Mouse (Mus musculus) liver, adult 2 months (tissue): ENCODE measurements at regions not wholly inside any gene's neighbourhood (a gene's known extent, or its start where the extent isn't known, plus 50 kb on each side); places are given as distances from the start of the nearest gene placed in this dataset.

Experiments
- DNase-seq: peaks from one replicate; pipeline ENCODE4 v3.0.0-alpha.2; 2011; ENCODE audit warnings: low read depth, low spot score; ENCODE audit errors: extremely low read depth
- H3K27ac ChIP-seq: fragments of 200-500 bp; replicated peaks from 2 replicates; pipeline ENCODE4 v1.5.1; 2012; ENCODE audit warnings: low read depth, mild to moderate bottlenecking, control low read depth, inconsistent platforms, low read length; ENCODE audit not compliant: insufficient read depth
- H3K27me3 ChIP-seq: fragments of 200-500 bp; 2 replicates; pipeline ENCODE4 v1.6.1; 2012; ENCODE audit warnings: mild to moderate bottlenecking, moderate library complexity, low read length, inconsistent platforms; ENCODE audit not compliant: control insufficient read depth, insufficient read depth
- H3K36me3 ChIP-seq: fragments of 200-500 bp; 2 replicates; pipeline ENCODE4 v1.6.1; 2012; ENCODE audit warnings: low read length, inconsistent platforms; ENCODE audit not compliant: control insufficient read depth, insufficient read depth
- H3K4me1 ChIP-seq: fragments of 200-500 bp; 2 replicates; pipeline ENCODE4 v1.6.1; 2011; ENCODE audit warnings: low read length; ENCODE audit not compliant: control insufficient read depth, insufficient read depth
- H3K4me3 ChIP-seq: fragments of 200-500 bp; 2 replicates; pipeline ENCODE4 v1.5.1; 2011; ENCODE audit warnings: low read depth, mild to moderate bottlenecking, control low read depth, low read length, moderate library complexity; ENCODE audit not compliant: insufficient read depth
- H3K79me2 ChIP-seq: fragments of 200-500 bp; 2 replicates; pipeline ENCODE4 v1.6.1; 2012; ENCODE audit warnings: inconsistent platforms, mild to moderate bottlenecking, low read length, moderate library complexity; ENCODE audit not compliant: control insufficient read depth, insufficient read depth
- H3K9ac ChIP-seq: fragments of 200-500 bp; 2 replicates; pipeline ENCODE4 v1.6.1; 2012; ENCODE audit warnings: low read depth, mild to moderate bottlenecking, control low read depth, inconsistent platforms, low read length
- CTCF ChIP-seq: fragments of 200-500 bp; IDR thresholded peaks from 2 replicates; pipeline ENCODE4 v1.5.1; 2011; ENCODE audit warnings: low read depth, low read length, control low read depth
- POLR2A ChIP-seq: fragments of 200-500 bp; IDR thresholded peaks from 2 replicates; pipeline ENCODE4 v1.6.1; 2011; ENCODE audit warnings: low read length, control low read depth; ENCODE audit not compliant: insufficient read depth; ENCODE audit errors: extremely low read depth
- WGBS: fragments of 180-500 bp; shearing (Covaris S2); methylation state at CpG from one replicate; pipeline ENCODE4 v1.1.7; 2018; 5-methylcytosine and 5-hydroxymethylcytosine counted together

- H3K27me3 ChIP-seq = no peaks in the 10 kb centered on the region
- H3K9ac ChIP-seq = no peak overlapping the region
- H3K4me1 ChIP-seq = no peaks in the 10 kb centered on the region
- H3K79me2 ChIP-seq = no peaks in the 10 kb centered on the region
- TF ChIP-seq CTCF = no peak
- no peak for TF ChIP-seq POLR2A
- H3K27ac ChIP-seq = no peak overlapping the region
- DNase-seq = no peak
- no peaks in the 10 kb centered on the region for H3K36me3 ChIP-seq
- no peak overlapping the region for H3K4me3 ChIP-seq
These were observed 210.0 kb upstream of the Stac start for GRCm38 (mm10) chr9:111900196-111900595.

GRCm38 (mm10) chr9:111897626-111898025 lies 207.5 kb upstream of the Stac start:
- no peak for DNase-seq
- no peaks in the 10 kb centered on the region for H3K79me2 ChIP-seq
- no peaks in the 10 kb centered on the region for H3K4me1 ChIP-seq
- TF ChIP-seq CTCF = no peak
- no peak overlapping the region for H3K4me3 ChIP-seq
- H3K9ac ChIP-seq = no peak overlapping the region
- WGBS = 72% methylated on average over 5 of the region's 5 CpGs
- no peaks in the 10 kb centered on the region for H3K27me3 ChIP-seq
- H3K36me3 ChIP-seq = no peaks in the 10 kb centered on the region
- H3K27ac ChIP-seq = no peak overlapping the region

DNA sequence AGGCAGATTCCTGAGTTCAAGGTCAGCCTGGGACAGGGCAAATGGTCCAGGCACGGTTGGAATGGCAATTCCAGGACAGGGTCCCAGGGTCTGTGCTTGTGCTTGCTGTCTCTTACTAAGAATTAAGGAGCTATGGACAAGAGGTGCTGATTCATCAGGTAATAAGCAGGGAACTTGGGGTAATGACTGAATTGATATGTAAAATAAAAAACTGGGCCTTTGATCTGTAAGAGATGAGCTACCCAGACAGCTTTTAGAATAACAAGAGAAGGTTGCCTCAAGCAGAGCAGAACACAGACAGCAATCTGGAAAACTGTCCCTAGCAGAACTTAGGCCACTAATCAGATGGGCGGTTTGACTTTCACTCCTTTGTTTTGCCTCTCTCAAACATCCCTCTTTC lies 189.6 kb upstream of the Stac start:
- Histone ChIP-seq H3K27ac (no peak overlapping the region), H3K79me2 (no peaks in the 10 kb centered on the region), H3K4me3 (no peak overlapping the region), H3K4me1 (no peaks in the 10 kb centered on the region), H3K9ac (no peak overlapping the region), H3K36me3 (no peaks in the 10 kb centered on the region), H3K27me3 (no peaks in the 10 kb centered on the region)
- no peak for DNase-seq
- 56% methylated on average over 2 of the region's 2 CpGs for WGBS
- TF ChIP-seq POLR2A (no peak), CTCF (no peak)

DNA sequence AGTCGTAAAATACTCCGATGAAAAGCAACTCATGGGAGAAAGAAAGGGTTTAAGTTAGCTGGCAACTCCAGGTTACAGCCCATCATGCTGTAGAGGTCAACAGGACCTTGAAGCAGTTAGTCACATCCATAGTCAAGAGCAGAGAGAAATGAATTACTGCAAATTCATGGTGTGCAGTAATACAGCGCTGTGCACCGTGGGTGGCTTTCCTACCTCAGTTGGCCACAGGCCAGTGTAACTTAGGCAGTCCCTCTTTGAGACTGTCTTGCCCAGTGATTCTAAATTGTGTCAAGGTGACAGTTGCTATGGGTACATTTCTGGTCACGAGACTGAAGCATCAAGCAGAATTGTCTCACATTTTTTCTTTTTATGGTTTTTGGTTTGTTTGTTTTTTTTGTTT lies 186.7 kb upstream of the Stac start:
- Histone ChIP-seq H3K36me3 (no peaks in the 10 kb centered on the region), H3K4me3 (no peak overlapping the region), H3K9ac (no peak overlapping the region), H3K79me2 (no peaks in the 10 kb centered on the region), H3K4me1 (no peaks in the 10 kb centered on the region), H3K27ac (no peak overlapping the region), H3K27me3 (no peaks in the 10 kb centered on the region)
- no peak for DNase-seq
- 87% methylated on average over 5 of the region's 5 CpGs for WGBS
- no peak for TF ChIP-seq CTCF
- no peak for TF ChIP-seq POLR2A

DNA sequence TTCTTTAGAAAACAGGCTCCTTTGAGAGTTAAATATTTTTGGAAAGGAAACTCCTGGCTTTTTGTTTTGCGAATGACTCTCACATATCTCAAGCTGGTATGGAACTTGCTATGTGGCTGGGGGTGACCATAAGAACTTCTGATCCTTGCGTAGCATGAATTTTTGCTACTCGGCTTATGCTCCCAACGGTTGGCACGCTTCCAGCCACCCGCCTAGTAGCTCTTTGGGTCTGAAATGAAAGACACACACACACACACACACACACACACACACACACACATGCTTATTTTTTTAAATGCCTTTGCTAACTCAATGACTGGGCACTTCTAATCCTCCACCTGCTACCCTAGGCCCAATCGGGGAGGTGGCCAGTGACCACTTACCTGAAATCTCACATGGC lies 180.3 kb upstream of the Stac start:
- TF ChIP-seq CTCF = no peak
- no peak for TF ChIP-seq POLR2A

GRCm38 (mm10) chr9:111869801-111870382 lies 179.7 kb upstream of the Stac start:
- TF ChIP-seq CTCF (no peak), POLR2A (no peak)
- H3K27me3 ChIP-seq = no peaks in the 10 kb centered on the region
- no peaks in the 10 kb centered on the region for H3K4me1 ChIP-seq
- H3K9ac ChIP-seq = no peak overlapping the region
- no peaks in the 10 kb centered on the region for H3K36me3 ChIP-seq
- H3K79me2 ChIP-seq = no peaks in the 10 kb centered on the region
- DNase-seq = no peak
- H3K4me3 ChIP-seq = no peak overlapping the region
- 69% methylated on average over 4 of the region's 4 CpGs for WGBS
- H3K27ac ChIP-seq = no peak overlapping the region

More for the DNA sequence above, 180.3 kb upstream of the Stac start:
- no peaks in the 10 kb centered on the region for H3K36me3 ChIP-seq
- H3K27me3 ChIP-seq = no peaks in the 10 kb centered on the region
- H3K9ac ChIP-seq = no peak overlapping the region
- no peaks in the 10 kb centered on the region for H3K4me1 ChIP-seq
- H3K4me3 ChIP-seq = no peak overlapping the region
- no peaks in the 10 kb centered on the region for H3K79me2 ChIP-seq
- WGBS = 90% methylated on average over 7 of the region's 7 CpGs
- no peak for DNase-seq
- H3K27ac ChIP-seq = no peak overlapping the region
